Mouse (Mus musculus): ENCODE measurements around the gene Npcd. TPM values are rescaled to one million over a fixed set of nuclear protein-coding genes. Genes with fewer than 3 reads are reported as not detected.

Gene Npcd
- polyA plus RNA-seq, 1 experiment = not detected

DNA sequence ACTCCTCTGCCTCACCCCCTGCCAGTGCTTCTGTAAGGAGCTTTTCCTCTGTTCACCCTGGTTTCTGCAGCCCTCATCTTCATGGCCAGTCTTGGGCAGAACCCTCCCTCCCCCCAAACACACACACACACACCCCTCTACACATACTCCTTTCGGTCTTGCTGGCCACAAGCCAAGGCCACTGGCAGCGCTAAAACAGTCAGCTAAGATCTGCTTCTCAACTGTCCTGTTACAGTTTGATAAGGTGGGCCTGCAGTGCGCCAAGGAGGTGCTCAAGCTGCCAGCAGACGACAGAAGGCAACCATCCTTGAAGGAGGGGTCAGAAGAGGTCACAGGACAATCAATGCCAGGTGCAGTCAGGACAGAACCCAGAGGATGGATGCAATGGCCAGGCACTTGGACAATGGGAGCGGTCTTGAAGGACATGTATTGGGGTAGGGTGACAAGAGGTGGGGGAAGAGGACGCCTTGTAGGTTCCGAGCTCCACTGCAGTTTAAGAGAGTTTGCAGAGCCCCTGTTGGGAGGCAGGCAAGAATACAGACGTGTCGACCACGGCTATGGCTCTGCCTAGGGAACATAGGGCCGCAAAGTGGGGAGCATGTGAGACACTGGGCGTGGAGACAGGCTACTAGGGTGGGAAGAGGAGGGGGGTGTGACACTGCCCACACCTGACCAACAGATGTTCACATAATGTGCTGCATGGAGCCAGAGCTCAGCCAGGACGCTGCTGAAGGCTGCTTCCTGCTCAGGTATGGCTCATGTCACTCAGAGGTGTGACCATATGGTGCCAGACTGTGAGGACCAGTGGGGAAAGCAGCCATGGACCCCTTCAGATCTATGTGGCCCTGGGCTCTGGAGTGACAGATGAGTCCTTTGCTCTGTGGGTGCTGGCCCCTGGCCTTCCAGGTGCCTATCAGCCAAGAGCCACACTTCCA, 11.5 kb downstream of the Npcd start:
- TF ChIP-seq GATA1 (IDR thresholded peaks at IDR 0.05; ENCODE audit: low read length) = no peak

DNA sequence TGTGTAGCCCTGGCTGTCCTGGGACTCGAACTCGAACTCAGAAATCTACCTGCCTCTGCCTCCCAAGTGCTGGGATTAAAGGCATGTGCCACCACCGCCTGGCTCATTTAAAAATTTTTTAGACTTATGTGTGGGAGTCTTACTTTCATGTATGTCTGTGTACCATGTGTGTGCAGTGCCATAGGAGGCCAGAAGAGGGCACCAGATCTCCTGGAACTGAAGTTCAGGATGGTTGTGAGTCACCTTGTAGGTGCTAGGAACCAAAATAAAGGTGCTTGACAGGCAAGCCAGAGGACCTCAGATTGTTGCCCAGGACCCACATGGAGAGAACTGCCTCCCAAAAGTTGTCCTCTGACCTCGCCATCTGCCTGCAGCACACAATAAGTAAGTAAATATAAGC, 15.7 kb downstream of the Npcd start:
- TF ChIP-seq GATA1 (IDR thresholded peaks at IDR 0.05; ENCODE audit: low read length) = no peak

DNA sequence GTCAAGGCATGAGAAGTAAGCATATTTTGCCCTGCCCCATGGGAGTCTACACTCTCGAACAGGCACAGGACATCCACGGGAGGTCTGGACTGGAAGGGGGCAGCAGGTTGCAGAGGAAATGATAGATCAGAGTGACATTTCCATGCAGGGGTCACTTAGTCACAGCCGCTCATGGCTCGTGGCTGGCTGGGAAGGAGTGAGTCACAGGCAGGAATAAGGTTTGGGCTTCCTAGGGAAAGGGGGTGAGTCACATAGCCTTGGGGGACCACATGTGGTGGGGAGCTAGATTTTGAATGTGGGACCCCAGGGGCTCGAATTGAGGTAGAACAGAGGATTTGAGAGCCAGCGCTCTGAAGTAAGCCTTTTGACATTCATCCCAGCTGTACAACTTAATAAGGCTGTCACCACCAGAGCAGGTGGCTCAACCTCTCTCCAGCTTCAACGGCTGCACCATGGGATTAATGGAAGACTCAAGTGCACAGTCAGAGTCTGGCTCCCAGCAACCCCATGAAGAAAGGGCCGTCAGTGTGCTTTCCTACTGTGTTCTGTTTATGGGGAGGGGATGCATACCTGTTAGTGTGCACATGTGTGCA, 20.3 kb downstream of the Npcd start:
- no peak for TF ChIP-seq GATA1 (IDR thresholded peaks at IDR 0.05; ENCODE audit: low read length)

DNA sequence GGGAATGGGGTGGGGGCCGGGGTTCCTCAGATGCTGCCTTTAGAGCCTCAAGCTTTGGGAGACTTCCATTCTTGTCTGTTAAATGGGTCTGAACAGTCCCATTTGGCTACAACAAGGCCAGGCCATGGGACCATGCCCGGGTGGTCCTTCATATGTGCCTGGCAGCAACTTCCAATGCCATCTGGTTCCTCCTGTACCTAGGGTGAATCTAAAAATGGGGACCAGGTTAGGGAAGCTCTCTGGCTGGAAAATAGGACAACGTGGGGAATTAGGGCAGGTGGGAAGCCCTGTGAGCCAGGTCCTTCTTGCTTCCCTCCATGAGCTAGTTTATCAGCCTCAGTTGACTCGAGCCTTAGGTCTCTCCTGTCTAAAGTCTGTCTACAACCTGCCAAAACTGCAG, 23.0 kb downstream of the Npcd start:
- TF ChIP-seq GATA1 (IDR thresholded peaks at IDR 0.05; ENCODE audit: low read length) = no peak

DNA sequence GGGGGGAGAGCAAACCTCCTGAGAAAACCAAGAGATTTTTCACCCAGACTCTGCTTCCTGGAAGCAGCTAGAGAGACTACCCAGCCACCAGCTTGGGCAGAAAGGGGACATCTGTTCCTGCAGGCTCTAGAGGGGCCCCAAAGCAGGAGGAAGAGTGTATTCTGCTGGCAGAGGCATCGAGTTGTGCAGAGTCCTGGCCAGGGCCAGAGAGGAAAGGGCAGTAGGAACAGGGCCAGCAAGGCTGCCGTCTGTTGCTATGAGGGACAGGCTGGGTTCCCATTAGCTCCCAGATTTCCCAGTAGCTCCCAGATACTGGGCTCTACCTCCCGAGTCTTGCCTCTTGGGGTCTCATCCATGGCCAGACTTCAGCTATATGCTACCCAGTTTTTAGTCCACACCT, 24.0 kb downstream of the Npcd start:
- no peak for TF ChIP-seq GATA1 (IDR thresholded peaks at IDR 0.05; ENCODE audit: low read length)

DNA sequence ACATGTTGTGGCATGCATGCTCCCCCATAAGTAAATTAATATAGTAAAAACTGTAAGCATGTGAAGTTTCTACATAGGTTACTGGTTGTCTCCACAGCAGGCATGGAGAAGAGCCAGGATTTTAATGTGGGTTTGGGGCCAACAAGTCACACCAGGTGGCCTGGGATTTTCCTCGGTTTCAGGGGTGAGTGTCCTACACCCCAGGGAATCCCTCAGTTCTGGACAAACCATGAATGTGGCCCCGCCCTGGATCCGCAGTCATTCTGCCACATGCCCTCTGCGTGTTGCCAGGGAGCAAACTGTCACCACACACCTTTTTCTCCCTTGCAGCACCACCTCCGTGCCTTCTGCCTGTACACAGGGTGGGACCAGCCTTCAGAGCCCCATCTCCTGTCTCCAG, 25.4 kb downstream of the Npcd start:
- no peak for TF ChIP-seq GATA1 (IDR thresholded peaks at IDR 0.05; ENCODE audit: low read length)

DNA sequence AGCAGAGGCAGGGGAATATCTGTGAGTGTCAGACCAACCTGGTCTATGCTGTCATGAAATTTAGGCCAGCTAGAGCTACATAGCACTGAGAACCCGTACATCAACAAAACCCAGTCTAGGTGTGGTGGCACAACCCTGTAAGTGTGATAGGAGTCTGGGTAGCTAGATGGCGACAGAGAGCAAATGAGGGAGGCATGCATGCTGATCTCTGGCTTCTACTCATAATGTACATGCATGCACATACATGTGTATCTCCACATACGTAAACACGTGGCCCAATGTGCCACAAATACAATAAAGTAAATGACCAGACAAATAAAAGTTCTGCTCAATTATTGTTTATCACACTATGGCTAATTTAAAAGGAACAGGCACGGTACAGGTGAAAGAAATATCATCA, 25.9 kb downstream of the Npcd start:
- no peak for TF ChIP-seq GATA1 (IDR thresholded peaks at IDR 0.05; ENCODE audit: low read length)

DNA sequence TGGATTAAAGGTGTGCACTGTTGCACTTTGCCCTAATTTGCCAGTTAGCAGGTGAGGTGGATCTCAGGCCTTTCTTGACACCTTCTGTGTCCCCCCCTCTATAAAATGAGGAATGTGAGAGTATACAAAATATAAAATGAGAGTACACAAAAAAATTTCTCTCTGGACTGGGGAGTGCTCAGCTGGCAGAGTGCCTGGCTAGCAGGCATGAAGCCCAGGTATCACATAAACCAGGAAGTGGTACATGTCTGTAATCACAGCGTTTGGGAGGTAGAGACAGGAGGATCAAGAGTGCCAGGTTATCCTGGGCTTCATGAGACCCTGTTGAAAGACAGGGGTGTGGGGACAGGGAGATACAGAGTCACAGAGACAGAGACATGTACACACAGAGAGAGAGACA, 27.0 kb downstream of the Npcd start:
- no peak for TF ChIP-seq GATA1 (IDR thresholded peaks at IDR 0.05; ENCODE audit: low read length)

DNA sequence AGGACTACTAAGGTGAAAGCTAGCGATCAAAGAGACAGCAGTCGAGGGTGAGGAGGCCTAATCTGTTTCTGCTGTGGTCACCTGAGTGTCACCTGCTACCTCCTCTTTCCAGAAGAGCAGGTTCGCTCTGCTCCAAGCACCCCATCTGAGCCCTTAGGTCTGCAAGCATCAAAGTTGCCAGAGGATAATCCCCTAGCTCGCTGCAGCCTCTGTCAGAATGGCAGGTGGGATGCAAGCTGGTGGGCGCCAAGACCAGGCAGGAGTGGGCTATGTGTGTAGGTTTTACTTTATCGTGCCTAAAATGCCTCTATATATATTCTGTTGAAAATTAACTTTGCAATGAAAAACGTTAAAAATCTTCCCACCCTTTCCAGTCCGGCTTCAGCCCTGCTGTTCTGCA, 28.8 kb downstream of the Npcd start:
- TF ChIP-seq GATA1 (IDR thresholded peaks at IDR 0.05; ENCODE audit: low read length) = no peak

DNA sequence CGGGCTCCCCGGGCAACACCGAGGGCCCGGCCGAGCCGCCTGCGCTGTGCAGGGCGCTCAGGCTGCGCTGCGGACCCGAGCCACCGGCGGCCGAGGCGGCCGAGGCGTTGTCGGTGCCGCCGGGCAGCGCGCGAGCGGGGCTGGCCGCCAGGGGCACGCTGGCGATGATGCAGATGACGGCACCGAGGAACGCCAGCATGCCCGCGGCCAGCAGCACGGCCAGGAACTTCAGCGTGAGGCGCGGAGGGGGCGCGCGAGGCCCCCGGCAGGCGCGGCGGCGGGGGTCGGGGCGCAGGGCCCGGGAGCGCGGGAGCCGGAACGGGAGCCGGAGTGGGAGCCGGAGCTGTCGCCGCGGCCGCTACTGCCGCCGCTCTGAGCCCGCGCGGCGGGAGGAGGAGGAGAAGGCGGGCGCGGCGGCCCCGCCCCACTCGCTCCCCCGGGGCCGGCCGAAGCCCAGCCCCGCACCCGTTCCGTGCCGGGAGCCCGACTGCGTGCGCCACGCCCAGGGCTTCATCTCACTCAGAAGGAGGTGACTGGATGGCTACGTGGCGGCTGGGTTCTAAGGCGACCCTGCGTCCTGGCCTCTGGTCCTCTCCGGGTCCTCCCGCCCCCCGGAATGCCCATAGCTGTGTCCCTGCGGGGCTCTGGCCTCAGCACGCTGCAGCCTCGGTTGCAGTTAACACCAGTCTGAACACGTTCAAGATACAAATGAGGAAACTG, 29.5 kb downstream of the Npcd start, which contains the start of gene Nptxr:
Gene Nptxr, minus strand, starts transcription at position 415 of the 720 bp plus-strand sequence.
- no peak for TF ChIP-seq GATA1 (IDR thresholded peaks at IDR 0.05; ENCODE audit: low read length)

DNA sequence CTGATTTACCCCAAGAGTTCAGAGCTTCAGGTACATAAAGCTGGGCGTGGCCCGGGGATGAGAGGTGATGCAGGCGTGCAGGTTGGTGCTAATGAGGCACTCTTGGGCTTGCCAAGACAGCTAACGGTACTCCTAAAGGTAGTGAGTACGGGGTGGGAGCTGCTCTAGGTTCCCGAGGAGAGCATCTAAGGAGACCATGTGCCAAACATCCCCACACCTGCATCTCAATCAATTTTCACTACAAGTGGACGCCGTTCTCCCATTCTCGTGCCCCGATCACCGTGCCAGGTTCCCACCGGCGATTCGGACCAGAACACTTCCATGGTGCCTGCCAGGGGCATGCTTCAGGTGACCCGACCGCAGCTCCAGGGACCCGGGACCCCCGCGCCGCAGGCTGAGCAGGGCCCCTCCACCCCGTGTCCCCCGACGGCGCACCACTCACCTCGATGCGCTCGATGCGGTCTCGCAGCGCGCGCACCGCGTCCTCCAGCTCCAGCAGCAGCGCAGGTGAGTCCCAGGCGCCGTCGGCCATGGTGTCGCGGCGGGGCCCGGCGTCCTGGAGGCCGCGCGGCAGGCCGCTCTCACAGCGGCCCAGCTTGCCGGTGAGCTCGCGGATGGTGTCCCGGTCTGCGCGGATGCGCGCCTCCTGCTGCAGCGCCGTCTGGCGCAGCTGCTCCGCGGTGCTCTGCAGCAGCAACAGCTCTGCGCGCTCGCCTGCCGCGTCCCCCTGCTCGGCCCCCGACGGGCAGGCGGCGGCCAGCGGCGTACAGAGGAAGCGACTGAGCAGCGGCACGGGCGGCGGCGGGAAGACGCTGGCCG, 30.3 kb downstream of the Npcd start:
- no peak for TF ChIP-seq GATA1 (IDR thresholded peaks at IDR 0.05; ENCODE audit: low read length)

DNA sequence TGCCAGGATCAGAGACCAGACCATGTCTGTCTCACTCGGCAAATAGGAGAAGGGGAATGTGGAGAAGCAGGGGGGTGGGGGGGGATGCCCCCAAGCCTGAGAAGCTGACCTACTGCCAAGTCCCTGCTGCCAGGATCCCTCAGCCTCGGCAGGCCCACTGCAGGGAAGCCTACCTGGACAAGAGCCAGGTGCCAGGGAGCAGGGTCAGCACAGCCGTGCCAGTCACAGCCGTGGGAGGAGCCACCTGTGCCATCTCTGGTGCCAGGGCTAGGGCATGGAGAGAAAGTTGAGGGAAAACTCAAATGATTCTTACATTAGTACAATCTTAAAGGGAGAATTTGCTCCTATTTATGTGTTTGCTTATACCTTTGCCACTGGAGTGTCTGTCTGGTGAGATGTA, 31.7 kb downstream of the Npcd start:
- no peak for TF ChIP-seq GATA1 (IDR thresholded peaks at IDR 0.05; ENCODE audit: low read length)

DNA sequence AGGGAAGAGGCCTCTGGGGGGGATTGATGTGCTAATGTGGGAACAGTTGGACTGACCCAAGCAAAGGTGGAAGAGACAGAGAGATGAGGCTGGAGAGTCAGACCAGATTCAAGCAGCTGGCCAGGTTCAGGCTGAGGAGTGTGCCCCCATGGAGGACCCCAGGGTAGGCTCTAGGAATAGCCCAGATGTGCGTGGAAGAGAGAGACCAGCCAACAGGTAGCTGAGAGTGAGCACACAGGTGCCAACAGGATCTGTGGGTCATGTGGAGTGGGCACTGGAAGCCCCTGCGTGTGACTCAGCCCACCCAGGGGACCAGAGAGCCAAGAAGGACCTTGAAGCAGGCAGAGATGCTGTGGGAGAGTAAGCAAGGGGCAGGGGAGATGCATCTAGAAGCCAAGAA, 32.4 kb downstream of the Npcd start:
- no peak for TF ChIP-seq GATA1 (IDR thresholded peaks at IDR 0.05; ENCODE audit: low read length)

DNA sequence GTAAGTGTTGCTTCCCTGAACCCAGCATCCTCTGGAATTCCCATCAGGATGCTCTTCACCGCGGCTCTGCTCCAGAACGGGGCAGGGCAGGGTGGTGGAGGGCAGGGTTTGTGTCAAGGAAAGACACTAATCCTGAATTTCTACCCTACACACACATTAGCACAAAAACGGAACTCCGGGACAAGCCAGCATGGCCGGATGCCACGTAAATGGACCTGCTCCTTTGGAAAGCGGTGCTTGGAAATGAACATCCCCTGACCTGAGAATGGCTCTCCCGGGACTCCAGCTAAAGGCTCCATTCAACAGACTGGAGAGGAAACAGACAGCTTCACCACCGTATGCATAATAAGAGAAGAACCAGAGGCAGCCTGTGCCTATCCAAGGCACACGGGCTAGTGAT, 33.3 kb downstream of the Npcd start:
- no peak for TF ChIP-seq GATA1 (IDR thresholded peaks at IDR 0.05; ENCODE audit: low read length)

DNA sequence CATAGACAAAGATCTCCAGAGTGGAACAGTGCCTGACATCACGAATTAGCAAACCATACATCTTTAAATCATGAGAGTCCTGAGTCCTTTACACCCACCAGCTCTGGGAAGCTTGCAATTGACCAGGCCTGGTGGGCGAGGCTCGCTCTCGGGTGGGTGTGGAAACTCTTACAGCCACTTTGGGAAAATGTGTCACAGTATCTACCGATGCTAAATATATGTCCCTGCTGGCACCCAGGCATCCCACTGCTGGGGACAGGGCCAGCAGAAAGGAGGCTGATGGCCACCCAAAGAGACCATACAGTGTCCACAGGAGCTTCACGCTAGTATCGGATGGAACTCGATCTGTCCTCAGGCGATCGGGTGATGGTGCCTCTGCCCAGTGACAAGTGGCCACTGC, 35.4 kb downstream of the Npcd start:
- TF ChIP-seq GATA1 (IDR thresholded peaks at IDR 0.05; ENCODE audit: low read length) = no peak

All from G1E-ER4 (cell line).